Mouse (Mus musculus): ENCODE data around the gene Nmur1.

The Nmur1 gene

GRCm38 (mm10) chr1:86440887-86441723, 15.1 kb upstream of the Nmur1 start:
- peak; percentile 51 to 82 for DNase-seq (ENCODE audit: low spot score in 2 of 2)

DNA sequence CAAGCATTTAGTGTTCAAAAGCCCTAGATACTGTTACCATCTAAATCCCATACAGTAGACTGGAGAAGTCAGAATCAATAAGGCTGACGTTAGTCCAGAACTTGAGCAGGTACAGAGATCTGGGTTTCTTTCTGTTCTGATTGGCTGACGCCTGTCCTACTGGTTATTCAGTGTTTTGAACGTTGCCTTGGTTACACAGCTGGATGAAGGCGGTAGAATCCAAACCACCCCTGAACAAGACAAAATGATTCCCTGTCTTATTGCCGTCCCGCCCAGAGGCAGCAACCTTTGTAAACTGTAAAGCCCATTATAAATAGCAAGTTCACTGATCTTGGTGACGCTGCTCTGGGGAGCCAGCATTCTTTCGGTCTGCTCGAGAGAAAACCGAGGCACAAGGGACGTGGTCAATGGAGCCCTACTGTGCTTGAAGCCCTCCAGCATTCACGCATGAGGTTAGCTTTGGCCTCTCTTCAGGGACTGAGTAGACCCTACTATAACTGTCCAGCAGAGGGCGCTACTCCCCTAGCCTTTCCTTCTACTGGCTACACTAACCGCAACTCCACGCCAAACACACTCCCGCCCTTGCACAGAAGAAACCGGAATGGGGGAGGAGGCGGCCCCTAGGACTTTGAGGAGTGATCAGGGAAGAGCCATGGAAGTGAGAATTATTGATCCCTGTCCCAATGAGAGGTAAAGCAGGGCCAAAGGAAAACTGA, 14.3 kb upstream of the Nmur1 start:
- DNase-seq (ENCODE audit: low spot score in 2 of 2), result peak; percentile 93 to 97

GRCm38 (mm10) chr1:86439487-86440170, 13.6 kb upstream of the Nmur1 start:
- DNase-seq (ENCODE audit: low spot score in 2 of 2), result no peak

DNA sequence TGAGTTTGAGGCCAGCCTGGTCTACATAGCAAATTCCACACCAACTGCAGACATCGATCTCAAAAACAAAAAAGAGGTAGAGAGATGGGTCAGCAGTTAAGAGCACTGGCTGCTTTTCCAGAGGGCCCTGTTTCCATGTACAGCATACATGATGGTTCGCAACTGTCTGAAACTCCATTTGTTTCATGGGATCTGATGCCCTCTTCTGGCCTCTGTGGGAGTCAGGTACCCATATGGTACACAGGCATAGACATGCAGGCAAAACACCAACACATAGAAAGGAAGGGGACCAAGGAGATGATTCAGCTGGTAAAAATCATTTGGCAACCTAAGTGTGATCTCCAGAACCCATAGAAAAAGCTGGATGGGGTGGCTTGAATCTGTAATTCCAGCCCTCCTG, 12.5 kb upstream of the Nmur1 start:
- DNase-seq (ENCODE audit: low spot score in 2 of 2), result no peak

DNA sequence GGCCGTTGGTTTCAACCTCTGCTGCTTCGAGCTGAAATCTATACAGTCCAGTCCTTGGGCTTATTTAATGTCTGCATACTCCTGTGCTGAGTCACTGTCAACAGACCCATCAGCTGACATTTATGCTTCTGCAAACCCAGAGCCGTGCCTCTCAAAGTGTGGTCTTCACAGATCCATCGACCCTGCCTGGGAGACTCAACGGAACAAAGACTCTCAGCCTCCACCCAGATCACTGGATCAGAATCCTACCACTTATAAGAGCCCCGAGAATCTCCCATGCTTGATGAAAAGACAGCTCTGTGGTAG, 11.9 kb upstream of the Nmur1 start:
- DNase-seq (ENCODE audit: low spot score in 2 of 2), result no peak

DNA sequence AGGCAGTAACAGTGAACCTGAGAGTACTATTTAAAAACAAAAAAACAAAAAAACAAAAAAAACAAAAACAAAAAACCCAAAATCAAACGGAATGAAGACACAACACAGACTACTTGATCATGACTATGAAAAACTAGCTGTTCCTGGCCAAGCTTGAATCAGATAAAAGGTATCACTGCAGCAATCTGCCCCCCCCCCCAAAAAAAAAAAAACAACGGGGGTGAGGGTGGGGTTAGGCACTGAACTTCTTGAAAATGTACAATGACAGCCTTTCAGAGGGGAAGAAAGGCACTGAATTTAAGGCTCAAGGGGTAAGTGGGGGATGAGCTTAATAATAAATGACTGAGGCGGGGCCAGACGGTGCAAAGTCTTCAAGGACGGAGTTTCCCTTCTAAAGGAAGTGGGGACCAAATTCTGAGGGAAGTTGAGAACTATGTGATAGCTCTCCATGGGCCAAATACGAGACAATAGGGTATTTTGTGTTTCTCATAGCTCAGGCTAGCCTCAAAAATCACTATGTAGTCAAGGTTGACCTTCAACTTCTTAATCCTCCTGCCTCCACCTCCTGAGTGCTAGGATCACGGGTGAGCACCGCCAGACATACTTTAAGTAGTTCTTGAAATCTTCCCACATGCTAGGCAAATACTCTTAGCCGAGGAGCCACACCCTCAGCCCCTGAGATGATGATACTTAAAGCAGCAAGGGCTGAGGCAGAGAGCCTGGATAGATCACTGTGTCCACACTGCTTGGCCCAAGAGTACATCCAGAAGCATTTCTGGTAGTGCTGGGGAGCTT, 11.4 kb upstream of the Nmur1 start:
- no peak for DNase-seq (ENCODE audit: low spot score in 2 of 2)

DNA sequence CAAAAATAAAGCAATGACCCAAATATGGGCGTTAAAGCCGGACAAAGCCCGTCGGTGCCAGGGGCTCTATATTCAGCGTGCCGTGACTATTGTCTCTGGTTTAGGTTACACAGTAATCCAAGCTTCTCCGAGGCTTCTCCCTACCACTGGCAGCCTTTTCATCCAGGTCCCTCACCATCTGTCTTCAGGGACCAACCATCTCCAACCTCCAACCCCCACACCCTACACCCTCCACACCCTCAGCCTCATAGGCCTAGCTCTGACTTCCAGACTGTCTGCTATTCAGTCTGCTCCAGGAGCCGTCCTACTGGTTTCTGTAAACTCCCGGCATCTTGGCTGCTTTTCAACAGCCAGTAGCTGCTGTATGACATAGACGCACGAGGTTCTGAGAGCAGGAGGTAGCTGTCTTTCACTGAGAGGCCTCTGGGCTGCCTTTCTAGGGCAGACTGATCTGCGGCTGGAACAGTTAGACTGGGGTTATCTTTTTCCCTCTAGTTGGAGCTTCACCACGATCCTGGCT, 9.3 kb upstream of the Nmur1 start:
- DNase-seq (ENCODE audit: low spot score in 2 of 2), result peak in 1 of 2 experiments; percentile 29

- DNase-seq (ENCODE audit: low spot score in 2 of 2), result peak; percentile 98 to 100
Measured at GRCm38 (mm10) chr1:86434439-86435201, 8.6 kb upstream of the Nmur1 start.

GRCm38 (mm10) chr1:86434001-86434400, 8.0 kb upstream of the Nmur1 start:
- DNase-seq (ENCODE audit: low spot score in 2 of 2), result no peak

DNA sequence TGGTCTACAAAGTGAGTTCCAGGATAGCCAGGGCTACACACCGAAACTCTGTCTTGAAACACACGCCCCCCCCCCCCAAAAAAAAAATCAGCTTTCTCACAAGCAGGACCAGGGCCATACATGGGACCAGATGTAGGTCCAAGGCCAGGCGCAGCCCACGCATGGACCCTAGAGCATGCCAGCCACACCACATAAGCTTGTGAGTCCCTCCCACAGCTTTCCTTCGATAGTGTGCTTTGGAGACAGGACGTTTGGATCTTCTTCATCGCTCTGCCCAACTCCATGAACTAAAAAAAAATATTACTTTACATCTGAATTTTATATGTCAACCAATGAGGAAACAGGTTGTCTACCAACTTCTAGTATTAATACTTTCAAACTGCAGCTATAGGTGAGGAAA, 7.3 kb upstream of the Nmur1 start:
- no peak for DNase-seq (ENCODE audit: low spot score in 2 of 2)

DNA sequence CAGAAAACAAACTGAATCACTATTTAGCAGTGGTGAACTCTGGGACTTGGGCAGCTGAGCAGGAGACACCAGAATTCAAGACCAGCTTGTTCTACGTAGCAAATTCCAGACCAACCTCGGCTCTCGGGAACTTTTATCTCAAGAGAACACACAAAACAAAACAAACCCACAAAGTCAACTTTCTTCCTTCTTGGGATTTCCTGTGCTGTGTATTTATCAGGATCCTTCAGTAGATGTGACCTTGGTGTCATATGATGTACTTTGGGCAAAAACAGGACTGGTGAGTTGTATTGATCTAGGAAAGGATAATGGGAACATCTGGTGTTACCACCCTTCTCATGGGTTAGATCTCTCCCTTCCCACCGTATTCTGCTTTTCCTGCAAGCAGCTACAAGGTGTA, 6.8 kb upstream of the Nmur1 start:
- no peak for DNase-seq (ENCODE audit: low spot score in 2 of 2)

DNA sequence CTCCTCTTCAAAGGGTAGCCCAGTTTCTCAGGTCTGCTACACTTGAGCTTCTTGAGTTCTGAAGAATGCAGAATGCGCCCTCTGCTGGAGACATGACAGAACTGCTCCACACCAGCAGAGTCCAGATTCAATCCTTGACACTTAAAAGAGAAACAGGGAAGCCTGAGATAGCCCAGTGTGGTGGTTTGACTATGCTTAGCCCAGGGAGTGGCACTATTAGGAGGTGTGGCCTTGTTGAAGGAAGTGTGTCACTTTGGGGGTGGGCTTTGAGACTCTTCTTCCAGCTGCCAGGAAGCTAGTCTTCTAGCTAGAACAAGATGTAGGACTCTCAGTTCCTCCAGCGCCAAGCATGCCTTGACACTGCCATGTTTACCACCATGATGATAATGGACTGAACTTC, 4.0 kb upstream of the Nmur1 start:
- DNase-seq (ENCODE audit: low spot score in 2 of 2), result peak; percentile 63 to 81

DNA sequence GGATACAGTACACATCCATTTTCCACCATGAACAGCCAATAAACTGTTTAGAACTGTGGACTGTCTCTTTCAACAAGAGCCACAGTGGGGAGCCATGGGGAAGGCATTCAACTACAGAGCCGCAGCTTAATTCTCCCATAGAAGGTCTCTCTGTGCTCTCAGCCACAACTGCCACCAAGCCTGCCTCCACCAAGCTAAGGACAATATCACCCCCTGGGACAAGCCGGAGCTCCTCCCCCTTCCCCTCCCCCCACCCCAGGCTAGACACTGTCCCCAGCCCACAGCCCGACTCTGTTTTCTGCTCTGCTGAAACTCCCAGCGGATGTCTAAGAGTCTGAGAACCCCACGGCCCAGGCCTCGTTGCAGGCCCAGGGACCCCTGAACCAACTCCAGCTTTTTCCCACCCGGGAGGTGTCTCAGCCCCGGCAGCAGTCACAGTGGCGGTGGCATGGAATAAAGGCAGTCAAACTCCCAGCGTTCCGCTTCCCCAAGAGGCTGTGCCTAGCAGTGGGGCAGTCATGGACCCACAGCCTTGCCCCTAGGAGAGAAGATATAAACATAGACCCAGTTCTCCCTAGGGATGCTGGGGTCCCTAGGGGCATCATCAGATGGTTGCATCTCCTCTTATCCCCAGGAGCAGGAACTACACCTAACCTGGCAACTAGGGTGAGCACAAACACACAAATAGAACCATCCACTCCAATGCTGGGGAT, 1.0 kb downstream of the Nmur1 start:
- DNase-seq (ENCODE audit: low spot score in 2 of 2), result no peak

DNA sequence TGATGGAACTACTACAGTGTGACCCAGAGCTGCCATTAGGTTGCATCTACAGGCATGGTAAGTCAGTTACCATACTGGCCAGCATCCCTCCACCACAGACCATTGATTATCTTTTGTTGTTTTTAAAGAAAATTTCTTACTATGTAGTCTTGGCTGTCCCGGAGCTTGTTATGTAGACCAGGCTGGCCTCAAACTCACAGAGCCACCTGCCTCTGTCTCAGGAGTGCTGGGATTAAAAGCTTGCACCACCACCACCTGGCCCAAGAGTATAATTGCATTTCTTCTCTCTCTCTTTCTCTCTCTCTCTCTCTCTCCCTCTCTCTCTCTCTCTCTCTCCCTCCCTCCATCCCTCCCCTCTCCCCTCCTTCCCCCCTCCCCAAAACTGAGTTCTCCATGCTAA, 1.7 kb downstream of the Nmur1 start:
- DNase-seq (ENCODE audit: low spot score in 2 of 2), result no peak

GRCm38 (mm10) chr1:86423879-86424278, 2.1 kb downstream of the Nmur1 start:
- DNase-seq (ENCODE audit: low spot score in 2 of 2), result no peak

DNA sequence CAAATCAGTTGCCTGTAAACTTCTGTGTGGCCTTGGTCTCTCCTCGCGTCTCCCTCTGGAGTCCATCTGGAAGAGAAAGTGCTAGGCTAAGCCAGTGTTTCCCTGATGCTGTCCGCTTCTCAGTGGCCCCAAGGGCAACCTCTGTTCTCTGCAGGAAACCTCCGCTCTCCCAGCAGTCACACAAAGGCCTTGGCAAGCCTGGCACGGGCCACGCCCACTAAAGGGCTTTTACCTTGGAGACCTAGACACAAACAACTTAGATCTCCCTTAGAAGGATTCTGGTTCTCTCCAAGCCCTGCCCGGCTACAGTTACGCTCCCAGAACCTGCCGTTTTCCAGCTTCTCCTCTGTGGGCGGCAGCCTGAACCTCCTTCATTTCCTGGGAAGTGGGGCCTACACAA, 5.0 kb downstream of the Nmur1 start:
- DNase-seq (ENCODE audit: low spot score in 2 of 2), result no peak

- DNase-seq (ENCODE audit: low spot score in 2 of 2), result peak in 1 of 2 experiments; percentile 43
Measured at GRCm38 (mm10) chr1:86416321-86416720, 9.7 kb downstream of the Nmur1 start.

GRCm38 (mm10) chr1:86415612-86416184, 10.3 kb downstream of the Nmur1 start:
- DNase-seq (ENCODE audit: low spot score in 2 of 2), result peak; percentile 41 to 73

GRCm38 (mm10) chr1:86415144-86415543, 10.9 kb downstream of the Nmur1 start:
- DNase-seq (ENCODE audit: low spot score in 2 of 2), result no peak

DNA sequence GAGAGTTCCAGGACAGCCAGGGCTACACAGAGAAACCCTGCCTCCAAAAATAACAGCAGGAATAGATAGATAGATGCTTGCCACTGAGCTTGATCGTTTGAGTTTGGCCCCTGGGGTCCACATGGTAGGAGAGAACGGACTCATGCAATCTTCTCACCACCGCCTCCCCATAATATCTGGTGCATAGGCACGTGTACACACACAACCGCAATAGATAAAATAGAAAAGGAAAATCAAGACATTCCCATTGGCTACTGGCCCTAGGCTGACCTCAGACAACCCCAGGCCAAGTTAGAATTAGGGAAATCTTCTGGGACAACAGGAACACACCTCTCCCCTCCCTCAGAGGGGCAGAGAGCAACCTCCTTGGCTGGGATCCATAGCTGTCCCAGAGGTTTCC, 11.3 kb downstream of the Nmur1 start:
- DNase-seq (ENCODE audit: low spot score in 2 of 2), result no peak

Measured in spleen, postnatal 10 days (tissue).